Mouse (Mus musculus): Measurements from ENCODE around the gene Olfr1371. TPM values are rescaled to one million over a fixed set of nuclear protein-coding genes. Genes with fewer than 3 reads are reported as not detected.

Gene Olfr1371
- total and polyA plus RNA-seq, 3 experiments, result not detected

DNA sequence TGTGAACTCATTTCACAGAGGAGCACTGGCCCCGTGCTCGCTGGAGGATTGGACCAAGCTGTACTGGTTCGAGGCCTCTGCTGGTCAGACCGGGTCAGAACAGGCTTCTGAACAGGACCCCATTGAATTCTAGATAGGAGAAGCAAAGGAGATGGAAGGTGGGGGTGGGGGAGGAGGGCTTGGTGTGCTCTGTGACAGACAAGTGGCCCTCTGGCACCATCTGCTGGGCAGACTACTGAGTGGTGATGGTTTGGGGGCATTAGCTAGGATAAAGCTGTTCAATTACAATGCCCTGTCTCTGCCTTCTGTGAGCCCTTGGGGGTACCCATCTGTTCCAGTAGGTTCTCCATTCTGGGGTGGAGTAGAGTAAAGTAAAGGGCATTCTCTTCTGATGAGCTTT, 6.5 kb upstream of the Olfr1371 start:
- Histone ChIP-seq H3K79me2 (replicated peaks; ENCODE audit: control insufficient read depth, extremely low read depth, insufficient read depth, poor library complexity, severe bottlenecking) (no peaks in the 10 kb centered on the region), H3K4me1 (ENCODE audit: control insufficient read depth in 1 of 2, insufficient read depth in 2 of 2) (peaks cover 0 to 16% of the 10 kb centered on the region in 2 experiments; a peak in 2 of 4 replicates), H3K27me3 (replicated peaks) (peaks cover 4% of the 10 kb centered on the region), H3K4me3 (replicated peaks in 1 of 3; ENCODE audit: low read depth in 2 of 3, low read length in 2 of 3, poor library complexity in 1 of 3) (no peak overlapping the region), H3K9ac (ENCODE audit: insufficient read depth, low read depth) (no peak overlapping the region), H3K27ac (ENCODE audit: insufficient read depth, low read depth) (no peak overlapping the region), H3K36me3 (replicated peaks in 1 of 2; ENCODE audit: control insufficient read depth in 1 of 2, insufficient read depth in 1 of 2, low read length in 1 of 2) (no peaks in the 10 kb centered on the region), H3K9me3 (replicated peaks; ENCODE audit: low read length) (no peaks in the 10 kb centered on the region), H3K4me2 (ENCODE audit: insufficient read depth, low read depth, poor library complexity, severe bottlenecking) (peak overlapping the region; percentile 19; the same call in 1 of the 2 replicates)
- in situ Hi-C loops (cut with MboI; ENCODE audit: low pct_ligation_motif_present, low pct_unique_long_range_greater_than_20kb, low sequenced_read_pairs) (loop anchor here (10.0 kb wide), 2 partner anchors 75 to 165 kb away; partner anchors contain the start of gene Olfr1373), dilution Hi-C loops (cut with MboI; ENCODE audit: extremely low pct_ligation_motif_present, extremely low pct_unique_long_range_greater_than_20kb, low sequenced_read_pairs) (no loop called here)
- TF ChIP-seq BHLHE40 (IDR thresholded peaks at IDR 0.05; ENCODE audit: low read depth, low read length), result peak; percentile 46; the same call in 1 of the 2 replicates
- TF ChIP-seq JUND (conservative IDR thresholded peaks at IDR 0.05; ENCODE audit: low read depth, low read length), result 0 out of 2 replicates have a peak, but pooled peaks have one; percentile 35
- no peak for TF ChIP-seq USF2 (conservative IDR thresholded peaks at IDR 0.05; ENCODE audit: low read depth, low read length)
- TF ChIP-seq USF1 (IDR thresholded peaks at IDR 0.05; ENCODE audit: low read depth, low read length), result no peak
- TF ChIP-seq MEF2A (IDR thresholded peaks at IDR 0.05; ENCODE audit: borderline replicate concordance, low read depth, low read length), result peak; percentile 43; the same call in 1 of the 2 replicates
- TF ChIP-seq CHD2 (IDR thresholded peaks at IDR 0.05; ENCODE audit: low read length), result peak; percentile 91
- no peak for TF ChIP-seq ELF1 (IDR thresholded peaks at IDR 0.05; ENCODE audit: low read depth, low read length)
- TF ChIP-seq MAZ (IDR thresholded peaks at IDR 0.05; ENCODE audit: low read depth, low read length), result peak; percentile 95
- peak; percentile 71 for TF ChIP-seq ZC3H11A (IDR thresholded peaks at IDR 0.05; ENCODE audit: low read depth, low read length)
- TF ChIP-seq JUN (IDR thresholded peaks at IDR 0.05; ENCODE audit: insufficient read depth, low read depth, low read length), result no peak
- peak; percentile 60; the same call in 1 of the 2 replicates for TF ChIP-seq IRF4 (IDR thresholded peaks at IDR 0.05; ENCODE audit: low read depth, low read length)
- no peak for TF ChIP-seq ZKSCAN1 (IDR thresholded peaks at IDR 0.05; ENCODE audit: borderline replicate concordance, low read depth, low read length)
- TF ChIP-seq UBTF (IDR thresholded peaks at IDR 0.05; ENCODE audit: low read depth, low read length), result no peak
- peak; percentile 95 for TF ChIP-seq SMC3 (IDR thresholded peaks at IDR 0.05; ENCODE audit: low read depth, low read length)
- 0 out of 2 replicates have a peak, but pooled peaks have one; percentile 36 for TF ChIP-seq TCF12 (IDR thresholded peaks at IDR 0.05; ENCODE audit: low read depth, low read length)
- no peak for TF ChIP-seq TBP (conservative IDR thresholded peaks at IDR 0.05; ENCODE audit: low read depth, low read length)
- no peak for TF ChIP-seq POLR2AphosphoS2 (IDR thresholded peaks at IDR 0.05; ENCODE audit: low read depth, low read length)
- peak; percentile 80 to 98 for TF ChIP-seq CTCF (conservative IDR thresholded peaks at IDR 0.05 in 1 of 2, IDR thresholded peaks at IDR 0.05 in 1 of 2; ENCODE audit: low read depth in 2 of 2, low read length in 2 of 2)
- TF ChIP-seq ETS1 (conservative IDR thresholded peaks at IDR 0.05; ENCODE audit: low read depth, low read length), result no peak
- TF ChIP-seq GABPA (IDR thresholded peaks at IDR 0.05; ENCODE audit: insufficient replicate concordance, low read depth, low read length), result no peak
- no peak for TF ChIP-seq RCOR1 (conservative IDR thresholded peaks at IDR 0.05; ENCODE audit: low read depth, low read length)
- 0 out of 2 replicates have a peak, but pooled peaks have one; percentile 14 for TF ChIP-seq KAT2A (IDR thresholded peaks at IDR 0.05; ENCODE audit: insufficient replicate concordance, low read length)
- peak; percentile 72; the same call in 1 of the 2 replicates for TF ChIP-seq MYC (IDR thresholded peaks at IDR 0.05; ENCODE audit: low read depth, low read length)
- TF ChIP-seq RAD21 (IDR thresholded peaks at IDR 0.05; ENCODE audit: low read depth, low read length), result peak; percentile 96
- TF ChIP-seq E2F4 (IDR thresholded peaks at IDR 0.05; ENCODE audit: insufficient replicate concordance, low read depth, low read length), result no peak
- TF ChIP-seq NRF1 (IDR thresholded peaks at IDR 0.05; ENCODE audit: low read depth, low read length), result no peak
- TF ChIP-seq CHD1 (IDR thresholded peaks at IDR 0.05; ENCODE audit: low read depth, low read length), result no peak
- no peak for TF ChIP-seq EP300 (IDR thresholded peaks at IDR 0.05; ENCODE audit: low read length)
- no peak for TF ChIP-seq ZNF384 (IDR thresholded peaks at IDR 0.05; ENCODE audit: low read depth, low read length)
- TF ChIP-seq ZMIZ1 (IDR thresholded peaks at IDR 0.05; ENCODE audit: low read depth, low read length), result no peak
- TF ChIP-seq SIN3A (IDR thresholded peaks at IDR 0.05; ENCODE audit: low read length), result peak; percentile 49; the same call in 1 of the 2 replicates
- no peak for TF ChIP-seq NELFE (IDR thresholded peaks at IDR 0.05; ENCODE audit: low read depth, low read length)
- no peak for TF ChIP-seq HCFC1 (IDR thresholded peaks at IDR 0.05; ENCODE audit: low read depth, low read length)
- TF ChIP-seq MAFK (IDR thresholded peaks at IDR 0.05; ENCODE audit: insufficient replicate concordance, low read length), result no peak
- TF ChIP-seq PAX5 (IDR thresholded peaks at IDR 0.05; ENCODE audit: low read length), result no peak
- no peak for TF ChIP-seq POLR2A (IDR thresholded peaks at IDR 0.05; ENCODE audit: low read depth, low read length)
- TF ChIP-seq MXI1 (IDR thresholded peaks at IDR 0.05; ENCODE audit: low read depth, low read length), result no peak; the same call in 1 of the 2 replicates
- TF ChIP-seq MAX (IDR thresholded peaks at IDR 0.05; ENCODE audit: low read length), result peak; percentile 59; the same call in 1 of the 2 replicates
- DNase-seq (ENCODE audit: extremely low read depth), result peak; percentile 87
